In the genomic region with DNA sequence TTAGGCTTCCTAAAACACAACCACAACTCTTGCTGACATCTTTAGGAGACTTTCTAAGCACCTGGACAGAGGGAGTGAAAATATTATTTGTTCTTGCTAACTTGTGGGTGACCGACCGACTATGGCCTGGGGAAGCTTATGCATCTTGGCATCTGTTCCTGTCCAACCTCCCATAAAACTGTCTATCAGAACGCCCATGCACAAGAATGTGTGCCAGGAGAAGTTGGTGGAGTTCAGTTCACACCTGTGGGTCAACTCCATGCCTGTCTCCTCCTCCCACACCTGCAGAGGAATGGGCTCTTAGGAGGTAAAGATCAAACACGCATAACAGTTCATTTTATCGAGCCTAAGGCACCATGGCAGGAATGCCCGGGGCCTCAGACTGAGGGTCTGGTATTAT, we compare ENCODE assay signal across 21 mouse cellular contexts.
"Had no signal": no experiment of that assay in that cellular context is flagged by ENCODE, and none has a peak within 500 bp of the region (broad histone marks: within the 10 kb centered on the region; RNA-seq: fewer than 3 reads in every experiment).

No protein-coding gene starts in this region.

- H3K36me3 ChIP-seq: heart, embryonic 10.5 days; heart, embryonic 12.5 days; hindbrain, embryonic 10.5 days; hindbrain, embryonic 12.5 days; intestine, embryonic 15.5 days; limb, embryonic 12.5 days; liver, embryonic 13.5 days; liver, embryonic 15.5 days had no signal

- H3K4me3 ChIP-seq: heart, embryonic 10.5 days; heart, embryonic 12.5 days; hindbrain, embryonic 10.5 days; hindbrain, embryonic 12.5 days; intestine, embryonic 15.5 days; layer of hippocampus, adult 2 months; left cerebral cortex, adult 2 months; limb, embryonic 12.5 days; liver, embryonic 13.5 days; liver, embryonic 15.5 days had no signal

- DNase-seq: gastrocnemius, postnatal 14 days; gastrocnemius, postnatal 36 days; heart, adult 18-20 months; heart, postnatal 10 days; heart, postnatal 4 days; kidney, adult 18-20 months; kidney, adult 8-10 months; kidney, postnatal 25 days; kidney, postnatal 4 days; liver; liver, embryonic 13.5 days had no signal

- H3K27ac ChIP-seq: heart, embryonic 10.5 days; hindbrain, embryonic 10.5 days; hindbrain, embryonic 12.5 days; hindbrain, embryonic 14.5 days; intestine, embryonic 15.5 days; layer of hippocampus, adult 2 months; left cerebral cortex, adult 2 months; limb, embryonic 12.5 days; liver, embryonic 13.5 days; liver, embryonic 15.5 days had no signal

- H3K9me3 ChIP-seq: heart, embryonic 10.5 days; heart, embryonic 12.5 days; hindbrain, embryonic 10.5 days; hindbrain, embryonic 12.5 days; intestine, embryonic 15.5 days; limb, embryonic 12.5 days; liver, embryonic 13.5 days; liver, embryonic 15.5 days had no signal

- H3K4me1 ChIP-seq: heart, embryonic 10.5 days; heart, embryonic 12.5 days; hindbrain, embryonic 10.5 days; hindbrain, embryonic 12.5 days; intestine, embryonic 15.5 days; liver, embryonic 13.5 days; liver, embryonic 15.5 days had no signal

- H3K27me3 ChIP-seq: heart, embryonic 12.5 days; hindbrain, embryonic 12.5 days; intestine, embryonic 15.5 days; limb, embryonic 12.5 days; liver, embryonic 13.5 days; liver, embryonic 15.5 days had no signal
